Mouse (Mus musculus) megakaryocyte-erythroid progenitor cell, adult 5-6 weeks (primary cell): ENCODE measurements around the gene Wwc2. TPM values are rescaled to one million over a fixed set of nuclear protein-coding genes. Genes with fewer than 3 reads are reported as not detected.

Experiments
- ATAC-seq: replicated peaks from 2 replicates; pipeline ENCODE4 v1.8.0; 2016; ENCODE audit warnings: mild to moderate bottlenecking, inconsistent platforms; ENCODE audit not compliant: severe bottlenecking, poor library complexity, low FRiP score, low TSS enrichment
- total RNA-seq, 2 experiments: library from RNA; stranded (forward) in 1 of 2; stranded (reverse) in 1 of 2; fragments of 200-1000, 215-1000 nt in 1 of 2; fragments of >200 nt in 1 of 2; fragmentation: Nextera tagmentation in 1 of 2; gene quantifications; 2 replicates each; pipeline ENCODE4 v1.2.3; 2014 to 2017

Wwc2 gene
- total RNA-seq, 2 experiments from 2014 or later: 5.1 to 6.3 TPM

DNA sequence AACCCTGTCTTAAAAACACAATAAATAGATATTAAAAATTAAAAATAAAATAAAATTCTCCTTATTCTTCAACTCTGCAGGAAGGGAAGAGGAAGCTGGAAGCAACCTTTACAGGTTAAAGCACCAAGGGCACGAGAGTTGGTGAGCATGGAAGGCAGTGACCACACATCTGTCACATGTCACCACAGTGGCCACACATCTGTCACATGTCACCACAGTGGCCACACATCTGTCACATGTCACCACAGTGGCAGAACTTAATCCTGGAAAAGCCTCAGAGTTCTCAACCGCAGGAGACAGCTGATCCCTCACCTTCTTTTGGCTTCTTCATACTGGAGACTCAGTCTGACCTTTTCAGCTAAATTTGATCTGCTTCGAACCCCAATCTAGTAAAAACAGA, 112.2 kb downstream of the Wwc2 start:
- ATAC-seq: no peak

DNA sequence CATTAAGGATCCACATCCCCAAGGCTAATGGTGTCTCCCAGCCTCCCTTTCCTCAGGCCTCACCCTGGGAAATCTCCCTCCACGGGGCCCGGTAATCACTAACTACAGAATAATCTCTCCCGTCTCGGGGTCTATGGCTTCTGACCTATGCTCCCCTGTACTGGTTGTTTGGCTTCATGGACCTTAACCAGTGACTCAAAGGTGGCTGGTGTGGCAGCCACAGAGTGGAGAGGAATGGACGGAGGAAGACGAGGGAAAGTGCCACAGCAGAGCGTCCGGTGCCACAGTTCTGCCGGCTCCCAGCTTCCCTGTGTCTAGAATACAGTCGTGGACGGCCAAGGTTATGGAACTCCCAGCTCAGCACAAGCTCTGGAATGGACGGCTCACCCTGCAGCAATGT, 114.9 kb downstream of the Wwc2 start:
- ATAC-seq: no peak

DNA sequence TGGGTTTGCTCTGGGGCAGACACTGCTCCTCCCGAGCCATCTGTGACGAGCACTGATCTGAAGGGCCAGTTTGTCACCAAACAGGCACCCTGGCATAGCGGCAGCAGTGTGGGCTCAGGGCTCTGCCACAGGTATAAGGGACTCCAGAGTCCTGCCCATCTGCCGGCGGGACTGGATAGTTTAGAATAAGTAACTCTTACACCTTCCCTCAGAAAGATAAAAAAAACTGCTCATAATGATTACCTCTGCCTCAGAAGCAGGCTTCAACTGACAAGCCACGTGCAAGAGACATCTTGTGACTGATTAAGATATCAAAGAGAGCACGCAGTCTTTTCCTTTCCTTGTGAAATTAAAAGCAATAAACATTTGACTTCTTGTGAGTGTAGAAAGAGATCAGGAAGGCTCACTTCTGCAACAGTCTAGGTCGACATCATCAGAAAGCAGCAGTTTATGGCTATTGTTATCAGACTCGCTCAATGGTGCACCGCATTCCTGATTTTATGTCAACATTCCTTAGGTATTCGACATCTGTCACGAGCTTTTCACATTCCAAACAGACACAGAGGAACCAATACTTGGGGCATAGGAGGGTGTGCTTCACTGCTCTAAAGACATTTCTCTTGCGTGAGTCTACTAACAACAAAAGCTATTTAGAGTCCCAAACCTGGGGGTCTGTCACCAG, 116.1 kb downstream of the Wwc2 start:
- peak; percentile 39 for ATAC-seq

DNA sequence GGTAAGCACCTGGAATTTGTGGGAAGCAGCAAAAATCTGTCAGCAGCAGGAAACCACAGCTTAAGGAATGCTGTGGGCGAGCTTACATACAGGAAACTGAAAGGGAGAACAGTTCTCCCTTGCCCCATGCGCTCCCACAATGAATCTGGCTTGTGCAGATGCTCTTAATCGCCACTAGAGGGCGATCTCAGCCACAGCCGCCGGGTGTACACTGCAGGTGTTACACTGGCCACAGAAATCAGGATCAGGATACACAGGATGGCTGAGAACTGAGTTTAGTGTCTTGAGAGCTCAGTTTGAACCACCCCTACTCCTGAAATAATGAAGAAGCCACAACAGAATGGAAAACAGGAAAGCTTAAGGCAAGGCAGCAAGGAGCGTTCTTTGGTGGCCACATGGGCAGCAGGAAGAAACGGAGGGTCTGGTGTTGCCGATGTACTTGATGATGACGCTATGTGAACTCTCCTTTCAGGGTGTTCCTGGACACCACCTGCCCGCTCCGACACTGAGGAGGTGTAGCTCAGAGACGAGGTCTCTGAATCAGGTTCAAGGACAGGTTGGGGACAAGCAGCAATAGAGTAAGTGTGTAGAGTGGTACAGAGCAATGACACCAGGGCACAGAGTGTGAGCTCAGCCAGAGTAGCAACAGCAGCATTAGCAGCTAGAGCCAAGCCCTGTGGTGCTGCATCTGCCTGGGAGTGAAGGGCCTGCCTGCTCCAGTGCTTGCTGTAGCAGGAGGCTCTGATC, 118.2 kb downstream of the Wwc2 start:
- ATAC-seq: peak; percentile 82

DNA sequence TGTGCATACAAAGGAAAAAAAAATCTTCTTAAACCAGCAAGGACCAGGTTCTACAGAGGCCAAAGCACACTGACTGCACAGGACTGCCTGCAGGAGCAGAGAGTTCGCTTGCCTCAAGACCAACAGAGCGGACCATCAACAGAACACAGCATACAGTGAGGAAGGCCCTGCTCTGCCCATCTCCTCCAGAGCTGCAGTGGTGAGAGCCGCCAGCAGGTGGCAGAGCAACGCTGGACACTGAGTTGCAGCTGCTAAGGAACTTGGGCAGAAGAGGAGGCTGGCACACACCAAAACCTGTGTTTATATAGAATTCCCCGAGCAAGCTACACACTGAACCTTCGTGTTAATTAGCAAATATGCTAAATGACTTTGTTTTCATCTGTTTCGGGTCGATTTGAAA, 123.7 kb downstream of the Wwc2 start:
- peak; percentile 98 for ATAC-seq

DNA sequence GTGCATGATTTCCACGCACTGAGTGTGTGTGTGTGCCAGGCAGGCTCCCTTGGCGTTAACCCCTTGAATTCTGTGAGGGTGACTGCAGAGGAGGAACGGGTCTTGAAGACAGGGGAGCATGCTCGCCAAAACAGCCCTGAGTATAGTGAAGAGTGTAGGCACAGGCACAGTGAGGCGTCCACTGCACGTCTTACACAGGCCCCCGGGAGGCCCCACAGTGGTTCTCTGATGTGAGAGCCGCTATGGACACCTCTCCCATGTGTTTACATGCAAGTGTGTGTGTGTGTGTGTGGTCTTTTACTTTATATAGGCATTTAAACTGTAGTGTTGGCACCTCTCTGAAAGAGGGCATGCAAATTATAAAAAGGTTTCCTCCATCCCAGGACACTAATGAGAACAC, 124.2 kb downstream of the Wwc2 start:
- no peak for ATAC-seq

DNA sequence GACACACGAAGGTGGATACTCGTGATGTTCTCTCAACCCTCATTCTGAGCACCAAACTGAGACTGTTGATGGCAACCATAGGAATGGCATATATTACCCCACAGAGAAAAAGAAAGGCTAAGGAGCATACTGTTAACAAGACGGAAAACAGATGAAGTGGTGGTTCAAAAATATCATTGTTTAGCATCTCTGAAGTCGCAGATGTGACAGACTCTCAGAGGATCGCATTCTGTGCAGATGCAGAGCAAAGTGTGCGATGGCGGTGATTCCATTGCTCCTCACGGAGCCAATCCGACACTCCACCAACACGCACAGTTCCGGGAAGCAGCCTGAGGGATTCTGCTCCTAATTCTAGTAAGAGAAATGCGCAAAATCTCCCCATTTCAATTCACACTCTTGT, 131.5 kb downstream of the Wwc2 start:
- ATAC-seq: no peak

DNA sequence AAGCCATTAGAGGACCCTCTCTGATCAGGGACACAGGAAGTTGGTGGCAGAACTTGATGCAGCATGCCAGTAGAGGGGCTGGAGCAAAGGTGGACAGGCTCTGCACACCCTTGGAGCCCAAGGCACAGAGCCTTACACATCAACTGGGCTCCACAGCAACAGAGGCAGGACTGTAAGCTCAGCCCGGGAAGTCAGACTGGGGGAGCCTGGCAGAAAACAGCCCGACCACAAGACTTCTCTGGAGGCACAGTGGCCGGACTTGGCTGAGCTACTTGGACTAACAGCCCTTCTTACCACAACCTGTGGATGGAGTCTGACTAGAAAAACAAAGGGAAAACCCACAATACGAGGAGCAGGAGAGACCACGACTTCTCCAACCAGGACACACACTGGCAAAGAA, 137.4 kb downstream of the Wwc2 start:
- ATAC-seq: no peak

DNA sequence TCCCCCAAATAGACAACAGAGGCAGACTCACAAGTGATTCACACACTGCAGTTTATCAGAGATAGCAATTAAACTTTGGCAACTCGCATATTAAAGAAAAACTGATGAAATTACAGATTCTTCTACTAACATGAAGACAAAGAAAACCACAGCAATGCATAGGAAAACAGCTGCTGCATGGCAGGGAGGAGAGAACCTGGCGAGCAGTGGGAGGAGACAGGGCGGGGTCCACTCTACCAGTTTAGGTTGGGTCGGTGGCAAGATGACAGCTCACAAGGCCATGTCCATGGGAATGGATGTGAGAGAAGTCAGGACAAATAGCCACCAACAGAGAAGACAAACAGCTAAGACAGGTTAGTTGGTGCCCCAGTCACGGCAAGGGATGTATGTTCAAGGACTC, 138.0 kb downstream of the Wwc2 start:
- ATAC-seq: no peak

DNA sequence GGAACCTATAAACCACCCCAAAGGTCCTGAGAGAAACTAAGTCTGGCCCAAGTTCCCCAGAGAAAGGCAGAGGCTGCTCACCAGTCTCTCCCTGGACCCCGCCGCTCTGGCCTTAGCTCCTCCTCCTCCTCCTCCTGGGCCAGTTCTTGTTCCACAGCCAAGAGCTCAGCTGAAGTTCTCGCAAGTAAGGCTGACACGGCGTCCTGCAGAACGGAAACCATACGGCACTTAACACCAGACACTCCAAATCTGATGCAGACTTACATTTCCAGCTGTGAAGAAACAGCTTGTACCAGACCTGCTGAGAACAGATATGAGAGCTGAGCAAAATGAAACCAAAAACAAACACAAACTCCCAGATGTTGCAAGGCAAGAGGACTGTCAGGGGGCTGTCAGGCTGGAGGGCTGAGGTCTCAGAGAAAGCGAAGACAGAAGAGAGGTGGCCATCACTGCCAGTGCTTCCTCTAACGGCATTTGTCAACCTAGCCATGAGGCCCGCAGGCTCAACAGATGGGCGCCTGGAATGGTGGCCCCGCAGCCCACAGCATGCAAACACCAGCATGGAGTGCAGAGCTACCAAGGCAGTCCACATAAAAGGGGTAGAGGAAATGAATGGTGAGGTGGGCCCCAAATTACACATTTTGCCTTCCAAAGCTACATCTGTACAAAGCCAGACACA, 138.8 kb downstream of the Wwc2 start:
- peak; percentile 69 for ATAC-seq

DNA sequence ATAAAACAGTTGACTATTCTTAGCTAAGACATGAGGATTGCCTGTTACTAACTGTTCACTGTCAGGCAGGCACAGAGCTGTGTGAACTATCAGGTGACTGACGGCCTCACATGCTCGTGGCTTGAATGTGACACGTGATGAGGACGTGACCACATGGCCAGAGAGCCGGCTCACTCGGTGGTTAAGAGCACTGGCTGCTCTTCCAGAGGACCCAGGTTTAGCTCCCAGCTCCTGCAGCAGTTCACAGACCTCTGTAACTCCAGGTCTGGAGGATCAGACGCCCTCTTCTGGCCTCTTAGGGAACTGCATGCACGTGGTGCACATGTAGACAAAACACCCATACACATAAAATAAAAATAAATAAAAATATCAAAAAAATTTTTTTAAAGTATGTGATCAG, 140.9 kb downstream of the Wwc2 start:
- ATAC-seq: no peak

DNA sequence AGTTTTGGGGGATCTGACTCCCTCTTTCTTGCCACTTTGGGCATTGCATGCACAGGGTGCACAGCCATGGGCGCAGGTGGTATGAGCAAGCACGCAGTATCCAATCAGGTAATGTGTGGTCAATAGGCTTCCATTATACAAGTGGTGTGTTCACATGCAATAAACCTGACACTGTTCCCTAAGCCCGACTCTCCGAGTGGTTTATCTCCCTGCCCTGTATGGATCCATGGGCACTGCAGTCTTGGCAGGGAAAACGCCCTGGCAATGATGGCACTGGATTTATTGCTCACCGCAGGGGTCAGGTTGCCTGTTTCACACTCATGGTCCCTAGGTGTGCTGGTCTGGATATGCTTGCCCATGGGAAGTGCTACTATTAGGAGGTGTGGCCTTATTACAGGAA, 142.8 kb downstream of the Wwc2 start:
- ATAC-seq: no peak

DNA sequence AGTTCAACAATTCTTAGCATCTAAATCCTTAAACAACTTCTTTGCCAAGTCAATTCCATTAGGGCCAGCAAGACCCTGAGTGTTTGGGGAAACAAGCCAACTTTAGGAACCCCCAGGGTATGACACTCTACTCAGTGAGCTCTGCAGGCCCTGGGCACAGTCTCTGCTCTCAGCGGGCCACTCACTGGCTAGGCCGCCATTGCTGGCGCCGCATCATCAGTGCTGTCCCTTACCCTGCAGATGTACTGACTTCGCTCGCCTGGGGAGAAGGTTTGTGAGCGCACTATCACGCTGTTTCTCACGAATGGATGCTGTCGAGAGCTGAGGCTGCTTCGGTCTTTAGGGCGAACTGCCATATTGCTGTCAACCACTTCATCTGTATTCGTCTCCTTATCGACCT, 143.6 kb downstream of the Wwc2 start:
- no peak for ATAC-seq

DNA sequence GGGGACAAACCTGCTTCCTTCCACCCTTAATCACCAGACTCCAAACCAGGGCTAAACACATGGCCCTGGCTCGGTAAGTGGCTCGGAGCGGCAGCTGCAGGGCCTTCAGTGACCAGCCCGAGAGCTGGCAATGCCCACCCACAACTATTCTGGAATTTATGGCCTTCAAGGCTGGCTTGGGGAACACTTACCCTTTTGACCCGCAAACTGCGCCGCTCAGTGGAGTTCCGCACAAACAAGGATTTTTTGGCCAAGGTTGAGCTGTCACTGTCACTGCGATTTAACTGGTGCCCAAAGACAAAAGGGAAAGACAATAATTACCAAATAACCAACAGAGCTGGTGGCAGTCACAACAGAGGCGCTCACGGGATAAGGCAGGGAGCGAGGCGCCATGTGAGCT, 144.8 kb downstream of the Wwc2 start:
- no peak for ATAC-seq

DNA sequence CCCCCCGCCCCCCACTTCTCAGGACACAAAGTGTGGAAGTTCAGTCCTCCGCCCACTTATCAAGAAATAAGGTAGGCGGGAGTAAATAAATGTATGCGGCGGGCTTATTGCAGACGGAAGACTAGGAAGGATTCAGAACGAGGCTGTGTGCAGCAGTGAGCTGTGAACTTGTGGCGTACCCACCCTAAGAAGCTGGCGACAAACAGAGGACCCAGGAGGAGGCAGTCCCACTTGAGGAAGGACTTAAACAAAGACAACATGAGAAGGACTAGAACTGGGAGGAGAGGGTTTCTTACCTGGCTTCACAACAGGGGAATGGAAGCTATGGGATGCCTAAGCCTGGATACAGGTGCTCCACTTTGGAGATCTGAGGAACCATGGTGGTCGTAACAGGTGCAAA, 147.1 kb downstream of the Wwc2 start:
- ATAC-seq: no peak

DNA sequence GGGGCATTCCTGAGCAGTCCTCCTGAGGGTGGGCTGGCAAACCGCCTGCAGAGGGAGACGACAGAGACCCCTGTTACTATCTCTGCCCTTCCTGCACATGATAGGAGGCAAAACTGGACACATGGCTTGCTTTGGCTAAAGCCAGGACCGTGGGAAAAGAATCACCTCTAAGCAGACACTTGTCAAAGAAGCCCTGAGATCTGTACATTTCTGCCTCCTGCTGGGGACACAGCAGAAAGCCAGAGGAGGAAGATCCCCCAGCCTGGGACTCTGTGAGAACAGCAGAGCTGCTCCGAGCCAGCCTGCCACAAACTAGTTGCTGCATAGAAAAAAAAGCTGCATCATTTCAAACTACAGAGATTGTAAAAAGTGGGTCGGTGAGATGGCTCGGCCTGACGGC, 147.7 kb downstream of the Wwc2 start:
- no peak for ATAC-seq

DNA sequence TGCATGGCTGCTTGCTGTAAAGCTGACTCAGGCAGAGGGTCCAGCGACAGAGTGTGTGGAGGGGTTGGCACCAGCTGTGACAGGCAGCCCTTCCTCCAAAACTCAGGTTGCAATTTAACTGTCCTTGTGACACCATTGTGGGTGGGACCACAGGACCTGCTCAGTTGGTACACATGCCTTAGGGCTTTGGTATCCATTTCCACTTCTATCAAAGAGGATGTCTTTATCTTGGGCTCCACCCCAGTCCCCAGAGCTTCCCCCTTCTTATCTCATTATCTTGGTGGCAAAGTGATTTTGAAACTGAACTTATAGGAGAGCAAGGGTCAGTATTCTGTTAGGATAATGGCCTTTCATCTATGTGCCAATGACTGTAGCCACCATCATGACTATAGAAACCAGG, 156.8 kb downstream of the Wwc2 start:
- ATAC-seq: no peak

DNA sequence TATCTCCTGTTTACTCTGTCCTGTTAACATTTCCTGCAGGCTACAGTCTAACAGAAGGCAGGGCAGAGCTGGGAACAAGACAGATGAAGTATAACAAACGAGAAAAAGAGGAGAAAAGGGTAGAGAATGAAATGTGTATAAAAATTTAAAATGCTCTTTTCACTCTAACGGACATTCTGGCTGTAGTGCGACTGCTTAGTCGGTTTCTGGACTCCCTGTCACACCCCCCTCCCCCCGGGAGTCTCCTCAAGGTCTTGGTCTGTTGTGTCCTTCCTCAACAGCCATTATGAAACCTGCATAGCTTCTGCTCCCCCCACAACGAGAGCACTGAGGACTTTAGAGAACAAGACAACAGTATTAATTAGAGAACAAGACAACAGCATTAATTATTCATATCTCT, 158.1 kb downstream of the Wwc2 start:
- no peak for ATAC-seq

DNA sequence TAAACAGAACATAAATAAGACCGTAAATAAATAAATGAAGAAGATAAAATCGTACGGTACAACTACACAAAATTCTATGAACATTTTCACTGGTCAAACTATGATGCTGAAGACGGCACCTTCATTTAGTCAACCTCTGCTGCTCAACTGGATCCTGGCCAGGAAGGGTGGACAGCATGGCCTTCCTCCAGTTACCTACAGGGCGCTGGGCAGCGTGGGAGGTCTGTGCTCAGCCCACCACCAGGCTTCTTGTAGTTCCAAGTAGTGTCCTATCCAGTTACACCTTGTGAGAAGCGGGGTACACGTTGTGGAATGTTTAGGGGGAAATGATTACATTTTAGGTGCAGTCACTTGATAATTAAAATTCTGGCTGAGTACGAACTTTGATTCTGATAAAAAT, 163.8 kb downstream of the Wwc2 start:
- ATAC-seq: no peak

DNA sequence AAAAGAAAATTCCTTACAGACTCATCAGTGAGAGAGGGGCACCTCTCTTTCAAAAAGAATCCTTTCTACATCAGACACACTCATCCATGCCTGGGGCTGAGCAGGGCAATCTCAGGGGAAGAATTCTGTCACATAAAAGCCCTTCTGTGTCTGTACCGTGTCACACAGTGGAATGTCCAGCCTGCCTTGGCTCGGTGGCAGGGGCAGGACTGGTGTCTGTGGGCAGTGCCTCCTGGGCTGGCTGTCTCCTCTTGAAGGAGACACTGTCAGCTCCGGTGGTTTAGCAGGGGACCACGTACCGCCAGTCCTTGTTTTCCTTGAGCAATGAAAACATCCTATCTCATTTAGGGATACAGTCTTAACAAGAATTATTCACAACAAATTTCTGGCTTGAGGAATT, 165.1 kb downstream of the Wwc2 start:
- ATAC-seq: no peak

DNA sequence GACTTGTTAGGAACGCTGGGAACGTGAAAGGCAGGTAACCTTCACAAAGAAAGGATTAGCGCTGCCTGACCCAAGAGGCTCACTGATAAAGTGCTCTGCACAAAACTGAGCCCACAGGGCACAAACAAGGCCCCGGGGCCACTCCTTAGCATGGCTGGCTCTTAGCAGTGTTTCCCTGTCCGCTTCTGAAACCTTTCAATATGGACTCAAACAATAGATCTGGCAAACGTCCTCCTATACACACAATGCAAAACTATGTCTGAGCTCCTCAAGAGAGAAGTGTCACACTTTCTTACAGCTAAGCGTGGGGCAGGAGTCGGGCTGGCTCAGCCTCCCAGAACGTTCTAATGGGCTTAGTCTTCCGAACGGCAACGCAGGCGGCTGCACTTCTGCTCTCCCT, 166.5 kb downstream of the Wwc2 start, which contains the start of gene Cldn22:
Gene Cldn22 (plus strand): TSS at position 301 of the 400 bp plus-strand sequence.
- ATAC-seq: no peak
